9 mouse cellular contexts compared by ENCODE assay signal in the genomic region with DNA sequence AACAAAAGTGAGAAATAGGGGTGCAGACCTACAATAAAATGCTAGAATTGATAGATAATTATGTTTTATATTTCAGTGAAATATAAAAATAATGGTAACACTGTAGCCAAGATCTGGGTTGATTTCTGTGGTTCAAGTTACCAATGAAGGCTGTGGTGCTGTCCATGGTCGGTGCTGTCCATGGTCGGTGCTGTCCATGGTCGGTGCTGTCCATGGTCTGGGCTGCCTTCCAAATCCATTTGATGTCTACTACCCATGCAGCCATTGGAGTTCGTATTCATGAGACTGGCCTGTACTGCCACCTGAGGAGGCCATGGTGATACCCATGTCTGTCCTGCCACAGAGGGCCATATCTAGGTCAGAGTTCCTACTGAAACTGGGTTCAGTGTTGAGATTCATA.
A peak's percentile ranks its signal among the peaks of the same experiment; 100 is the strongest.
DNase-seq lines count a peak whose midpoint lies in the region; ATAC-seq and TF ChIP-seq lines count a peak whose summit lies in the region.
"Had no signal": no experiment of that assay in that cellular context is flagged by ENCODE, and none has a peak within 500 bp of the region (broad histone marks: within the 10 kb centered on the region; RNA-seq: fewer than 3 reads in every experiment).

No protein-coding gene starts in this region.

- H3K79me2 ChIP-seq in myocyte (ENCODE audit: control insufficient read depth, insufficient read depth) = no peaks in the 10 kb centered on the region

- H3K4me1 ChIP-seq in kidney, embryonic 16.5 days (ENCODE audit: insufficient read depth, low read length) = no peaks in the 10 kb centered on the region
- H3K4me1 ChIP-seq: forebrain, embryonic 12.5 days; midbrain, embryonic 12.5 days had no signal

- H3K27me3 ChIP-seq in kidney, embryonic 16.5 days (ENCODE audit: insufficient read depth, low read length) = no peaks in the 10 kb centered on the region
- no peaks in the 10 kb centered on the region for H3K27me3 ChIP-seq in myocyte (ENCODE audit: control insufficient read depth, insufficient read depth, insufficient read length)
- H3K27me3 ChIP-seq: forebrain, embryonic 12.5 days; midbrain, embryonic 12.5 days had no signal

- no peak overlapping the region for H3K4me3 ChIP-seq in kidney, embryonic 16.5 days (ENCODE audit: low read length)
- H3K4me3 ChIP-seq in myocyte = no peak overlapping the region
- H3K4me3 ChIP-seq: forebrain, embryonic 12.5 days; midbrain, embryonic 12.5 days had no signal

- WGBS in kidney, embryonic 16.5 days = 45% methylated on average over 4 of the region's 4 CpGs

- H3K9ac ChIP-seq in kidney, embryonic 16.5 days (replicated peaks; ENCODE audit: low read length) = no peak overlapping the region
- H3K9ac ChIP-seq: forebrain, embryonic 12.5 days; midbrain, embryonic 12.5 days had no signal

- no peaks in the 10 kb centered on the region for H3K9me3 ChIP-seq in kidney, embryonic 16.5 days (ENCODE audit: low read length)
- H3K9me3 ChIP-seq: forebrain, embryonic 12.5 days; midbrain, embryonic 12.5 days had no signal

- no peak overlapping the region for H3ac ChIP-seq in myocyte (ENCODE audit: control insufficient read depth, insufficient read length)

- ATAC-seq in kidney, embryonic 16.5 days (ENCODE audit: low FRiP score, low TSS enrichment) = peak; percentile 84; the same call in 1 of the 2 replicates

- TF ChIP-seq POLR2A in myocyte (IDR thresholded peaks at IDR 0.05; ENCODE audit: insufficient read length, low read depth) = no peak

- H3K27ac ChIP-seq in kidney, embryonic 16.5 days (ENCODE audit: low read length) = no peak overlapping the region
- H3K27ac ChIP-seq: forebrain, embryonic 12.5 days; midbrain, embryonic 12.5 days had no signal

- no peaks in the 10 kb centered on the region for H3K36me3 ChIP-seq in kidney, embryonic 16.5 days (ENCODE audit: insufficient read depth, low read length)
- H3K36me3 ChIP-seq in myocyte (ENCODE audit: control insufficient read depth, insufficient read depth) = no peaks in the 10 kb centered on the region
- H3K36me3 ChIP-seq: forebrain, embryonic 12.5 days; midbrain, embryonic 12.5 days had no signal

- H3K4me2 ChIP-seq in kidney, embryonic 16.5 days (replicated peaks; ENCODE audit: low read depth, low read length) = no peak overlapping the region
- H3K4me2 ChIP-seq in myocyte (ENCODE audit: low read depth) = no peak overlapping the region
- H3K4me2 ChIP-seq: forebrain, embryonic 12.5 days; midbrain, embryonic 12.5 days had no signal

- no peak for DNase-seq in kidney, adult 11 months
- peak; percentile 28 for DNase-seq in NIH3T3 (ENCODE audit: low read depth)
- peak; percentile 29 for DNase-seq in embryo, embryonic 10.5 days (ENCODE audit: low spot score)
- no peak for DNase-seq in thymus, postnatal 14 days
- no peak for DNase-seq in cerebellum, postnatal 25 days

TF ChIP-seq in myocyte, 11 proteins besides CTCF, POLR2A, EP300 and RAD21:
- TF ChIP-seq POLR2AphosphoS2 (IDR thresholded peaks at IDR 0.05; ENCODE audit: insufficient read length, low read depth) (no peak), REST (IDR thresholded peaks at IDR 0.05; ENCODE audit: insufficient read depth, insufficient read length) (peak; percentile 91)

Comparison
In these comparisons a context has a peak if more than half of its experiments do, and no peak if none do; other contexts are left out.
1. DNase-seq: peak in NIH3T3 (single experiment) and embryo, embryonic 10.5 days (single experiment); none in kidney, adult 11 months (single experiment), thymus, postnatal 14 days (single experiment) and cerebellum, postnatal 25 days (0 of 2).